Mouse (Mus musculus) CD4-positive naive resting alpha-beta T cell, adult 76 days (primary cell): ENCODE data around the gene Aldh1l2. TPM values are rescaled to one million over a fixed set of nuclear protein-coding genes. Genes with fewer than 3 reads are reported as not detected.

Experiments used
- total RNA-seq: library from RNA; stranded (reverse); gene quantifications from one replicate; pipeline ENCODE4 v1.2.4, GENCODE M21; 2023

Gene Aldh1l2
- total RNA-seq = not detected

DNA sequence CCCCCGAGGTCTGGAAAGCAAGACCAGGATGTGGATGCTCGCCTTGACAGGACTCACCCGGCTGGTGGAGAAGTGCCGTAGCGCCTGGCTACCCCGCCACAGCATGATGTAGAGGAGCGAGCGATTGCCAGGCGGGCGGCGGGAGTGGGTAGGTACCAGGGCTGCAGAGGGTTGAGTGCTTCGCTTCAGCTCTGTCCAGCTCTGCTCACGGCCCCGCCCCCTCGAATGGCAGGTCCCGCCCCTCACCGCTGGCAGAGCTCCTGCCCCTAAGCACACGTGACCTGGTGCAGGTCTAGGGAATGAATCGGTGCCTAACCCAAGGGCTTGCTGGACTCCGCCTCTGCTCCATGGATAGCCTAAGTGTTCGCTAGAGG, at the start of gene Aldh1l2:
Gene Aldh1l2, minus strand, starts transcription at position 231 of the 374 bp plus-strand sequence.

DNA sequence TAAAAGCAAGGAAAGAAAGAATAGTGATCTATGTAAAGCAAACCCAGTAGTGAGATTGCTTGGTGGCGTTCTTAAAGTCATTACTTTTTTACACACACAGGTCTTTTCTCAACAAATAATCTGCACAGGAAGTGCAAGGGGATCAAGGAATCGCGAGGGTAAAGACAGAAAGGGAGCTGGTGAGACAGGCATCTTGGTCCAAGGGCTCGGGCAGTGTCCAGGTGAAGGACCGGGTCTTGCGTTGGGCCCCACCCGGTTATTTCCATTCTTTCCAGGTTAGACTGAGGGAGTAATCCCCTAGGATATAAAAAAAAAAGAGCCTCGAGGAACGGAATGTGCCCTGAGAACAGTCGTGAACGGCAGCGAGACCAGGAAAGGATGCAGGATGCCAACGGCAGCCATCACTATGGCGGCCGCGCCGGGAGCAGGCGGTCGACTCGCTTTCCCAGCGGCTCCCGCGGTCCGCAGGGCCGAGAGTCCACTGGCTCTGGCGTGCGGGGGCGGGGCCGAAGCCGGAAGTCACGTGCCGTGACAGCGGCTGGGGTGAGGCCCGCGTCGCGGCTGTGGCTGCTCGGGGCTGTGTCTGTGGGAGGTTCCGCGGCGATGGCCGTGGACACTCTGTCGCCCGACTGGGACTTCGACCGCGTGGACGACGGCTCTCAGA, 9.6 kb upstream of the Aldh1l2 start, which contains the start of gene Washc4:
Gene Washc4, plus strand, starts transcription at position 314 of the 664 bp plus-strand sequence.

Other genes with a start within 250 kb of the Aldh1l2 start
- gene Slc41a2, start 196.3 kb downstream of the Aldh1l2 start, total RNA-seq = 5.7 TPM
- 2.9 TPM for gene D10Wsu102e, start 173.9 kb downstream of the Aldh1l2 start, total RNA-seq
- 49.2 TPM for gene Washc4, start 9.6 kb upstream of the Aldh1l2 start, total RNA-seq
- 58.8 TPM for gene Appl2, start 114.6 kb upstream of the Aldh1l2 start, total RNA-seq
- gene 1500009L16Rik, start 188.7 kb upstream of the Aldh1l2 start, total RNA-seq = not detected